Comparison of ENCODE assay signal across 21 mouse cellular contexts in the genomic region with DNA sequence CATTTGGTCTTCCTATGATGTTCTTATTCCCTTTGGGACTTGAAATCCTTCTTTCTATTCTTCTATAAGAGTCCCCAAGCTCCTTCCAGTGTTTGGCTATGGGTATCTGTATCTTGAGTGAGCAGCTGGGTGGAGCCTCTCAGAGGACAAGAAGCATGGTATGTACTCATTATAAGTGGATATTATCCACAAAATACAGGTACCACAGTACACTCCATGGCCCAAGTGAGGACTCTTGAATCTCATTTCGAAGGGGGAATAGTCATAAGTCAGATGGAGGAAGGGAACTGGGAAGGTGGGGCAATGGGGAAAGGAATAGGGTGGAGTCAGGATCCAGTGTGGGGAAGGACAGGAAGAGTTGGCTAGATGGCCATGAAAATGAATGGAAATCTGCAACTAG. TPM values are rescaled to one million over a fixed set of nuclear protein-coding genes. Genes with fewer than 3 reads are reported as not detected.
"Had no signal": no experiment of that assay in that cellular context is flagged by ENCODE, and none has a peak within 500 bp of the region (broad histone marks: within the 10 kb centered on the region; RNA-seq: fewer than 3 reads in every experiment).

No protein-coding gene starts in this region.

- ATAC-seq: liver, embryonic 12.5 days; midbrain, embryonic 16.5 days had no signal

- H3K27me3 ChIP-seq: lung, embryonic 15.5 days; midbrain, embryonic 12.5 days; neural tube, embryonic 13.5 days; neural tube, embryonic 15.5 days; stomach, embryonic 15.5 days had no signal

- H3K27ac ChIP-seq: liver, embryonic 12.5 days; liver, embryonic 14.5 days; lung, embryonic 15.5 days; midbrain, embryonic 10.5 days; midbrain, embryonic 12.5 days; neural tube, embryonic 13.5 days; stomach, embryonic 15.5 days; stomach, postnatal 0 days had no signal

- H3K4me2 ChIP-seq: liver, embryonic 12.5 days; lung, embryonic 15.5 days; midbrain, embryonic 12.5 days; neural tube, embryonic 13.5 days; neural tube, embryonic 15.5 days; stomach, embryonic 15.5 days had no signal

- DNase-seq: lung, postnatal 10 days; lung, postnatal 4 days; midbrain, embryonic 14.5 days; right cerebral cortex, postnatal 14 days; thymus, adult 2 months; thymus, postnatal 25 days; thymus, postnatal 4 days had no signal

- H3K9me3 ChIP-seq: liver, embryonic 12.5 days; lung, embryonic 15.5 days; midbrain, embryonic 10.5 days; midbrain, embryonic 12.5 days; neural tube, embryonic 13.5 days; neural tube, embryonic 15.5 days; stomach, embryonic 15.5 days had no signal

- H3K9ac ChIP-seq: liver, embryonic 12.5 days; liver, embryonic 14.5 days; lung, embryonic 15.5 days; midbrain, embryonic 12.5 days; neural tube, embryonic 13.5 days; neural tube, embryonic 15.5 days; stomach, embryonic 15.5 days had no signal

- H3K4me3 ChIP-seq: liver, embryonic 12.5 days; lung, embryonic 15.5 days; midbrain, embryonic 10.5 days; midbrain, embryonic 12.5 days; neural tube, embryonic 13.5 days; neural tube, embryonic 15.5 days; stomach, embryonic 15.5 days had no signal

RNA-seq across cellular contexts. Expression of a gene that starts 10.3 kb away (rescaled TPM):
- polyA plus RNA-seq: liver, embryonic 12.5 days had no signal

RNA-seq across cellular contexts. Expression of a gene that starts 28.0 kb away (rescaled TPM):
- polyA plus RNA-seq: liver, embryonic 12.5 days; liver, embryonic 14.5 days; liver, embryonic 16.5 days; lung, embryonic 15.5 days; midbrain, embryonic 10.5 days; myocyte; neural tube, embryonic 11.5 days; neural tube, embryonic 15.5 days; spleen, adult 2 months; stomach, embryonic 15.5 days; stomach, postnatal 0 days; thymus, adult 2 months had no signal
